Mouse (Mus musculus) urinary bladder, postnatal 4 days (tissue): ENCODE measurements around the gene Birc7.

ENCODE experiments used
- DNase-seq, 2 experiments: peaks; one replicate each; pipeline ENCODE4 v3.0.0; 2021 to 2022; ENCODE audit warnings: low spot score in 2 of 2

The Birc7 gene

GRCm38 (mm10) chr2:180928723-180929122 is at the start of gene Birc7:
Gene Birc7 (plus strand): TSS chr2:180929023.
- DNase-seq = no peak

GRCm38 (mm10) chr2:180879365-180880067 is 49.3 kb upstream of the Birc7 start:
- no peak for DNase-seq

- DNase-seq = no peak
These were observed 47.5 kb upstream of the Birc7 start for GRCm38 (mm10) chr2:180881281-180881680.

- no peak for DNase-seq
These were observed 43.6 kb upstream of the Birc7 start for GRCm38 (mm10) chr2:180885270-180885669.

- no peak for DNase-seq
These were observed 39.4 kb upstream of the Birc7 start for GRCm38 (mm10) chr2:180889271-180889920.

GRCm38 (mm10) chr2:180889921-180890280 is 38.9 kb upstream of the Birc7 start:
- DNase-seq = no peak

- DNase-seq = no peak
These were observed 38.3 kb upstream of the Birc7 start for GRCm38 (mm10) chr2:180890422-180891074.

GRCm38 (mm10) chr2:180891075-180891834 is 37.6 kb upstream of the Birc7 start:
- DNase-seq = no peak

- DNase-seq = no peak
These were observed 36.9 kb upstream of the Birc7 start for GRCm38 (mm10) chr2:180891835-180892323.

GRCm38 (mm10) chr2:180892841-180893521 is 35.8 kb upstream of the Birc7 start:
- no peak for DNase-seq

- DNase-seq = no peak
These were observed 35.2 kb upstream of the Birc7 start for GRCm38 (mm10) chr2:180893537-180894028.

GRCm38 (mm10) chr2:180894029-180894623 is 34.7 kb upstream of the Birc7 start:
- DNase-seq = peak in 1 of 2 experiments; percentile 72

GRCm38 (mm10) chr2:180894734-180895133 is 34.1 kb upstream of the Birc7 start:
- no peak for DNase-seq

GRCm38 (mm10) chr2:180895321-180895720 is 33.5 kb upstream of the Birc7 start:
- DNase-seq = no peak

GRCm38 (mm10) chr2:180895837-180896525 is 32.8 kb upstream of the Birc7 start:
- no peak for DNase-seq

GRCm38 (mm10) chr2:180896819-180897625 is 31.8 kb upstream of the Birc7 start:
- no peak for DNase-seq

- no peak for DNase-seq
These were observed 31.0 kb upstream of the Birc7 start for GRCm38 (mm10) chr2:180897857-180898256.

GRCm38 (mm10) chr2:180902086-180902485 is 26.7 kb upstream of the Birc7 start:
- no peak for DNase-seq

- DNase-seq = no peak
These were observed 24.2 kb upstream of the Birc7 start for GRCm38 (mm10) chr2:180904435-180905208.
